Mouse (Mus musculus) ovary, postnatal 14 days (tissue): ENCODE measurements around the gene Sp6.

Experiments used
- DNase-seq: peaks from one replicate; pipeline ENCODE4 v3.0.0; 2022; ENCODE audit warnings: low spot score

Gene Sp6

DNA sequence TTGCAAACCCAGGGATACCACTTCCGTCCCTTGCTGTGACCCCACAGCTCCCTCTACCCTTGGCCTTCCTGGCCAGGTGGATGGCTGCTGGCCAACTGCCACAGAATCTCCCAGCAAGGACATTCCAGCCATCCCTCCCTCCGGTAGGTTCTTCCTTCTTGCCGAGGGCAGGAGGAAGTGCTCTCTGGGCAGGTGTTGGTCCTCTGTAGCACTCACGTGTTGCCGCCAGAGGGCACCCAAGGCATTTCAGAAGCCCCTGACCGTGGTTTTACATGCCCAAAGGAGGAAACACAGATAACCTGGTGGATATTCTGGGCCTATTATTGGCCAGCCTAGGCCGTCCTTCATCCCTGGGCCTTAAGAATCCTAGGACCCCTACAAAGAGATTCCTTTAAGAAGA lies 30.8 kb upstream of the Sp6 start:
- peak; percentile 72 for DNase-seq

DNA sequence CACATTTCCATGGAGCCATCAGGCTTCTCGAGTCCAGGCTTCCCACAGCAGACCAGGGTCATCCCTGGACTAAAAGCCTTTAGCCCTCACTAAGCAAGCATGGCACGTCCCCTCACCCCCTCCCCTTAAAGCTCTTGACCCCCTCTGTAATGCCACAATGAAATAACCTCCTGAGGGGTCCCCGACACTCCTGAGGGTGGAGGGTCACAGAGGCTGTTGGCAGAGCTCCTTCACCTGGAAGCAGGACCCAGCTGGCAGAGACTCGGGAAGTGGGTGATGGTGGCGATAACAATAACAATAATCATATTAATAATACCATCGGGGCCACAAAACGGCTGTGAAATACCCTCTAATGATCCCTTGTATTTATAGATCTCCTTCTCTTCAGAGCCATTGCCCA lies 30.3 kb upstream of the Sp6 start, which contains the start of gene Sp2:
Gene Sp2, minus strand, starts transcription at position 101 of the 400 bp plus-strand sequence.
- no peak for DNase-seq

DNA sequence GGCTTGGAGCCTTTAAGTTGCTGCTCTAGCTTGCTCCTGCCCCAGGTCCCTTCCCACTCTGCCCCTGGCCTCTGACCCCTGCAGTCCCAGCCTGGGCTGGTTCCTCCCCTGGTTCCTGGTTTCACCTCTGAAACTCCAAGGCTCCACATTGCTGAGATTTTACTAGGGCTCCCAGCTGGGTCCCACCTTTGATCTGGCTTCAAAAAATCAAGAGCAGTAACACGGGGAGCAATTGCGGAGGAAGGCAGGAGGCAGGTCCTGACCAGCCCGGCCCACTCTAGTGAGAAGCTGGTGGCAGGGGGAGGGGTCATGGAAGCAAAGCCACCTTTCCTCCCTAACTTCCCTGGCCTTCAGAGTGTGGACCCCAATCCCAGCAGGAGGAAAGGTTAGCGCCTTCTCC lies 28.3 kb upstream of the Sp6 start:
- DNase-seq = no peak

DNA sequence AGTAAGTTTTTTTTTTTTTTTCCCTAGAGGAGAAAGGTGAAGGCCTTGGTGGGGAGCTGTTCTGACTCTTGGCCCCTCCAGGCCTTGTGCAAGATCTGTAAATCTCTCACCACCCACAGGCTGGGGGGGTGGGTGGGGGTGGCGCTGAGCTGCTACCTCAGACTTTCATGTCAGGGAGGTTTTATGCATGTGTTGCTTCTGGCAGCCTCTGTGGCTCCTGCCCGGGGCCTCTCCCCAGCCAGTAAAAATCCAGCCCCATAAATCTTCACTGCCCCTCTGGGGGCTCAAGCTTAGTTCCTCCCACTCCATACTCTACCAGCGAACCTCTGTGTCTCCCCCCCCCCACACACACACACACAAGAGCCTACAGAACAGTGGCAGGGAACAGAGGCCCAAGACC lies 26.7 kb upstream of the Sp6 start:
- DNase-seq = no peak

DNA sequence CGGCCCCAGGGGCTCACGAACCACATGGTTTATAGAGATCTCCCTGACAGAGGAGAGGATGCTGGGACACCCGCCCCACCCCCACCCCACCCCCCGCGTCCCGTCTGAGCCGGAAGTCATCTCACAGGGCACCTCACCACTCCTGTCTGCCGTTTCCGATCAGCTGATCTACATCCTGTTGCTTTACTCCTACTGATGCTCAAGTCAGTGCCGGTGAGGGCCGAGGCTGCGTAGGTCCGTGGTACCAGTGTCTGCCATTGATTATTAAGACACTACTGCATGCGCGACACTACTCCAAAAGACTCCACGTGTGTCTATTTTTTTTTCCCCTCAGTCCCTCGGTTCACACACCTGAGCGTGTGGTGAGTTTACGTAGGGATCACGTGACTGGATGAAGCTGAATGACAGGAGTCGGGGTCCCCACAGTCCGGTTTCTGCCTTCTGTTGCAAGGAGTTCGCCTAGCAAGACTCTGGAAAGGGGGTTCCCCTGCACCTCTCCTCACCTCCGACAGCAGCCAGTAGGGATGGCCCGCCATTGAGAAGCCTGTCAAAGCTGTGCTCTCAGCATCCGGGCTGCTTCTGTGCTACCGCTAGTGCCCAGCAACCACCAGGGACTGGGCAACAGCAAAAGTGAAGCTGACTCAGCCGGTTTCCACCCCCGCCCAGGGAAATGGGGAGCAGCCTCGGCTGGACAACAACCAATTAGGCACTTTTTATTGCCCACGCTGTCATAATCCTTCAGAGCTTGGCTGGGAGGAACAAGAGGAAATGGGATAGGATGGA lies 25.1 kb upstream of the Sp6 start:
- no peak for DNase-seq

DNA sequence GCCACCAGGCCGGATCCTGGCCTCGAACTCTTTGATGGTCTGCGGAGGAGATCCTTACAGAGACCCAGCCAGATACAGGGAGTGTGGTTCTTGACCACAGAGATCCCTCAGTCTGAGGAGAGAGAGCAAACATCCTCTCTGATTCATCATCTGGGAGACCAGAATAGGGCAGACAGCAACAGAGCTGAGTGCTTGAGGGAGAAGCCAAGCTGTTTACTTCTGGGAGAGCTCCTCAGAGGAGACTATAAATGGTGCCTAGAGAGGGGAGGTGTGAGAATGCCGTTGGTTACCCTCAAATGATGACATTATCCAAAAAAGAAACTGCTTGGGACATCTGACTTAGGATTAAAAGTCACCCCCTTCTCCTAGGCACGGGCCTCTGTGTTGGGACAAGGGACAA lies 21.7 kb upstream of the Sp6 start:
- DNase-seq = no peak

DNA sequence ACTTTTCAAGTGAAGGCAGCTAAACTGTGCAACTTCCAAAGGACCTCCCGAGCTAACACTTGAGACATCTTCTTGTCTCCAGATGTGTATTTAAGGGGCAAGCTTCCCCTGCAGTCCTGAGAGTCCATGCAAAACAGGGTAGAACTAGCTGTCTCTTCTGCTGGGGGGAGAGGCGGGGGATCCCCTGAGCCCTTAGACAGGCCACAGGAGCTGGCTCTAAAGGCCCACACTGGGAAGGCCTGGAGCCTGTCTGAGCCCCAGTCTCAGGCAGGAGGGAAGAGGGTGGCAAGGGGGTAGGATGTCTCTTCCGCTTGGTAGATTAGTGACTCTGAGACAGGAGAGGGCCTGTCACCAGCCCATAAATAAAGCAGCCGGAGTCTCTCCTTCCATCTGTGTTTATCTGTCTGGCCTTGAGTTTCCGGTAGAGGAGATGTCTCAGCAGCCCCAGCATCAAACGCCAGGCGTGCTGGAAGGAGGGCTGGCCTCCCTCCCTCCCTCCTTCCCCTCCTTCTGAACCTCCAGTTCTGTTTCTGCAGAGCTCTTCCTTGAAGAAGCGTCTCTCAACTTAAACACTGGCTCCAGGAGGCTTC lies 20.4 kb upstream of the Sp6 start:
- DNase-seq = no peak

DNA sequence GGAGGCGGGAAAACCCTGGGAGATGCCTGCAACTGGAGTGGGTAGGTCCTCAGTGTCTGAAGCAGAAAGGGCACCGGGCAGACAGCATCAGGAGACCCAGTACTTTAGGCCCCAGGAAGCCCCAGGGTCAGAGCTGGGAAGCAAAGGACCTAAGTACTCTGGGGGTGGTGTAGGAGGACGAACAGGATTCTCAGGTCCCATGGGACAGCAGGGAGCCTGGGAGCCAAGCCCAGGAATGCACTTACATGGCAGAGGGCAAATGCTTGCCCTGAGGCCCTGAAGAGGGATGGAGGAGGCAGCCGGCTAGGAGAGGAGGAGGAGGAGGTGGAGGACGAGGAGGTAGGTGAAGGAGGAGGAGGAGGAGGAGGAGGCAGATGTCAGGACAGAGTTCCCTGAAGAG lies 18.2 kb upstream of the Sp6 start:
- no peak for DNase-seq

DNA sequence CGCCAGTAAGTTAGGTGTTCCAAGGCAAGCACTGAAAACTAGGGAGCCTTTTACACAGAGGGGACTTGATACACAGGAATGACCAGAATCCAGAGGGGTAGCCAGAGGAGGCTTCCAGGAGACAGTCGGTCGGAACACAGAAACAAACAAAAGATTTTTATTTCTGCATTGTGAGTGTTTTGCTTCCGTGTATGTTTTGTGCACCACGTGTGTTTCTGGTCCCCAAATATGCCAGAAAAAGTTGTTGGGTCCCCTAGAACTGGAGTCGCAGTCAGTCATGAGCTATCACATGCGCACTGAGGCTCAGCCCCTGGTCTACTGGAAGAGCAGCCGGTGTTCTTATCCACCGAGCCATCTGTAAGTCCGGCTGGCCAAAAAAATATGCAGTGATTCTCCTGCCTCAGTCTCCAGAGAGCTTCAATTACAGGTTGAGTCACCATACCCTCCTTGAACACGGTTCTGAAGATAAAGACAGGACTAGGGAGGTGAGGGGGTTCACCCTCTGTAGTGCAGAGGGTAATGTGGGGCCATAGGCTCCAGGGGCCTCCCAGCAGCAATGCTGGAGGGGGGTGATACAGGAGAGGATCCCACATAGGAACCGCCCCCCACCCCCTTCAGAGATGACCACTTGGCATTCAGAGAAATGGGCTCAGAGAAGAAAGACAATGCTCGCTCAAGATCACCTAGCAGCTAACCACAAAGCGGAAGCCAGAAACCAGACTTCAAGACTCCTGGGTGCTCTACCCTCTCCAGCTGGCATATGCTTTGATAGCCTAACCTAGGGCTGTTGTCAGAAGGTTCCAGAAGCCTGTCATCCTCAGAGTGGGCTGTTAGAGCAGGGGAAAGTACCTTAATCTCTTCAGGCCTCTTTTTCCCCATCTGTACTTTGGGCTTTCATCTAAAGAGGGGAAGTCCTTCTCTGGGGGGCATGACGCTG lies 17.1 kb upstream of the Sp6 start:
- no peak for DNase-seq

DNA sequence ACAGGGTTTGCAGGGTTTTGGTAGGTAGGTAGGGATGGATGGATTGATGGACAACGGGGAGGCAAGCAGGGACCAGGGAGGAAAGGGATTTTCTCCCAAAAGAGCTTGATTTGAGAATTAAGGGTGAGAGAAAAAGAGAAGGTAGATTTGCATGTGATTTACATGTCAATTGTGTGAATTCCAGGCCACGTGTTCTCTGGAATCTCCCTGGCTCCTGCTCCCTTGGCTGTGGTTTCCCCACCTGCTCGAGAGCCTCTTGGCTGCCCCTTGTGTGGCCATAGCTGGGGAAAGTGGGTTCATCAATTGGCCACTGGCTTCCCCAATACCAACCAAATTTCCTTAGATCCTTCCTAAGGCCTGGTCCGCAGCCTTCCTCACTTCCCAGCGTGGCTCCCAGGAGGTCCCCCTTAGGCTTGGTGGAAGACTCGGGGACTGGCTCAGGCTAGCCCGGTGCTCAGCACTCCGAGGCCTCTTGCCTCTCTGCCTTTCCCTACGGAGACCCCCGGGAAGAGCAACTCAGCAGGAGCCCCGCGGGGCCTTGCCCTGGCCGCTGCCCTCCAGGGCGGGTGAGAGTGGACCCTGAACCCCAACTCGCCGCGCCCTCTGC lies 16.3 kb upstream of the Sp6 start:
- no peak for DNase-seq

DNA sequence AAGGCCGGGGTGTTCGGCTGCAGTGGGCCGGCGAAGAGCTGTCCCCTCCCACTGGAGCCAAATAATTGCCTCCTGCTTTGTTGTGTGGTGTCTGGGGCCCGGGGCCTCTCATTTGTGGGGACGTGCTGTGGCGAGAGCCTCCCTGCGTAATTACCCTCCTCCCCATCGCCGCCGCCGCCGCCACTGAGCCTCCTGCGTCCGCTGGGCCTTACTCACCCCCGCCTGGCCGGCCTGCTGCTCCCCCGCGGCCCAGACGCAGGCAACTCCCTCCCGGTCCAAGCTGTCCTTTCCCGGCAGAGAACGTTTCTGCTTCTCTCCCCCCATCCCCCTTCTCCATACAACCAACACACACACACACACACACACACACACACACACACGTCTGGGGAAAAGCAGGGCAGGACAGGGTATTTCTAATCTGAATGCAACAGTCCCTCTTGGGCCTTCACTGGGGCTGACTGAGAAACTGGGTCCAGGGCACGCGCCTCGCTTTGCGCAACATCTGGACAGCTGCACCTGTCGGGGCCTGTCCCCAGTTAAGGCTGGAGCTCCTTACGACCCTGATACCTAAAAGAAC lies 15.7 kb upstream of the Sp6 start:
- no peak for DNase-seq

DNA sequence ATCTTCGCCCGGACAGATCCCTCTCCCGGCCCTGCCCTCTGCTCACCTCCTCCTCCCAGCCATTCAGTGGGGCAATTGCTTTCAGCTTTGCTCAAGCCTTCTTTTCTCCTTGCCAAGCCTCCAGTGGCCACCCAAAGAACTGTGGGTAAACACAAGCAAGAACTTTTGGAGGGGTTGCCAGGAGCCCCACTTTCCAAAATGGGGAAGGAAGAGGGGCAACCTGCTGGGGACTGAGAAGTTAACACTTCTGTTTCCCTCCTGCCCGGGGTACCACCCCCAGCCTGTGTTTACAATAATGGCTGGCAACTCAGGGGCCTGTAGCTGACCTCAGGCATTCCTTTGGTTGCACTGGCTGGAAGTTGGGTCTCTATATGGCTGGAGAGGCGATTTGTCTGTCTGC lies 10.0 kb upstream of the Sp6 start:
- DNase-seq = no peak

DNA sequence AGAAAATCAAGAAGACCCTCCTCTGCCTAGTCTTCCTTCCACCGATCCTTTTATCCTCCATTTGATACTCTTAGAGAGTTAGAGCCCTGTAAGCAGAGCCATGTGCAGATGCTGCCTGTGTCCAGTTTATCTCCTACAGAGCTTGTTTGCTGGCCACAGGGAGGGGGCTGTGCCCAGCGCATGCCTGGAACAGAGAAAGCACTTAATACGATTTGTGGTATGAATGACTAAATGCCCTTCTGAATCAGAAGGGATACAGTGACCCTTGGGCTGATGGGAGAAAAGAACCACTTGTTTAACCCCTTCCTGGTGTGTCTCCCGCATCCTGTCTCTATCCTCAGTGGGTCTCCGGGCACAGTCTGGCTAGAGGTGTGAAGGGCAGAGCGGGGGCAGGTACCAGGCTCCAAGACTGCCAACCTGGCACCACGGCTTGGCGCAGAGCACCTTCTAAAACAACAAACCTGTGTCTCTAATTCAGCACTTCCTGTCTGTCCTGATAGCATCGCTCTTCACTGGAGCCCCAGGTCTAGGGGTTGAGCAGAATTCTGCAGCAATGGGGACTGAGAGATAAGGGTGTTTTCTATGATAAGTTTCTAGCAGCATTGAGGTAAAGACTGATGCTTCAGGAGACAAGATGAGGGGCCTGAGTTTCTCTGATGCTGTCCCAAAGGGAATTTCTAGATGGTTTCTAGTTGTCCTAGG lies 6.0 kb upstream of the Sp6 start:
- no peak for DNase-seq

DNA sequence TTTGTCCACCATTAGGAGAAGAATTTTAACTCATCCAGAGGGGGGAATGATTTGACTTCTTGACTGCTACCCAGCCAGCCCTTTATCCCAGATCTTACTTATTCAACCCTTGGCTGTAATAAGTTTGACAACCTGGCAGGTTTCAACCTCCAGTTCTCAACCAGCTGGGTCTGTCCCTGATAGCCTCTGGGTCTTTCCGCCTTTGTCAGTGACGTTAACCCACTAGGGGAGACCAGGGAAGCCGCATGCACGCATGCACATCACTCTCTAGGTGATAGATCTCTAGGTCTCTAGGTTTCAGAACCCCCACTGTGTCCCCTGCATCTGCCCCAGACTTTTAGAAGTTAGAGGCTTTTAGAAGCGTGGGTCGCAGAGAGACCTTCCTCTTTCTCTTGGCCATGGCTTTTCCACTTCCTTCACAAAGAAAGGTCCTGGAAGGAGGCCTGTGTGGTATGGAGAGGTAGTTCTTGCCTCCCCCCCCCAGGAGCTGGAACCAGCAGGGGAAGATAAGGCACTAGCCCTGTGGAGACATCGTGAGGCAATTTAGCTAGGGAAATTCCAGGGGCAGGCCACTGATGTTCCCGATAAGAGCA lies 3.9 kb upstream of the Sp6 start:
- no peak for DNase-seq

DNA sequence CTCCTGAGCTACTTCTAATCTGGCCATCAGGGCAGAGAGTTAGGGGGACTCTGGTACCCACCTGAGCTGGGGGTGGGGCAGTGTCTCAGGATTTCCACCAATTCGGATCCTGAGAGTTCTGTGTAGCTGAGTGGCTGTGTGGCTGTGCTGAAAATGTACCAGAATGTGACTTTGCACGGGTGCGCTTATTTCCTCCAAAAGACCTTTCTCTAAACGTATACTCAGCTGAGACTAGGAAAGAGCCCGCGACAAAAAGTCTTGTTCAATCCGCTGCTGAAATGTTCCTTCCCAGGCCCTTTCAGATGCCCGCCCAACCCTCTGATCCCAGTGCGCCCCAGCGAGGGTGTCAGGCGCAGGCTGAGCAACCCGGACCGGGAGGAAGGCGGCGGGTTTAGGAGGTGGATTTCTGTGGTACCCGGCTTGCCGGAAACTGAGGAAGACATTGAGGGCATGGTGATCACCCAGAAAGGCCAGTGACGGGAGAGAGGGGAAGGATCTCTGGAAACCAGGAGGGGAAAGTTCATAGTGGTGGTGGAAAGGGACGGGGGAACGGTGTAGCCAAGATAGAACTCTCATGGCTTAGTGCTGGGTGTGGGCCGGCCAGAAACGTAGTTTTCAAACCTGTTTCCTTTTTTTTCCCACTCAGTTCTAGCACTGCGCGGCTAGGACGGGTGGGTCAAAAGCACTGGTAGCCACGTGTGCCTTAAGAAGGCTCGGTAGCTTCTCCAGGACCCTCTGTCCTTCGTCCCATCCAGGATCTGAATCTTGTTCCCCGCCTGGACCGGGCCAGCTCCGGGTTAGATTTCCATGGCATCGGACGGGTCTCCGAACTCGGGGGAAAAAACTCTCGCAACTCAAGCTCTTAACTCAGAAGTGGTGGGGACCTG lies 4.7 kb downstream of the Sp6 start:
- DNase-seq = no peak

DNA sequence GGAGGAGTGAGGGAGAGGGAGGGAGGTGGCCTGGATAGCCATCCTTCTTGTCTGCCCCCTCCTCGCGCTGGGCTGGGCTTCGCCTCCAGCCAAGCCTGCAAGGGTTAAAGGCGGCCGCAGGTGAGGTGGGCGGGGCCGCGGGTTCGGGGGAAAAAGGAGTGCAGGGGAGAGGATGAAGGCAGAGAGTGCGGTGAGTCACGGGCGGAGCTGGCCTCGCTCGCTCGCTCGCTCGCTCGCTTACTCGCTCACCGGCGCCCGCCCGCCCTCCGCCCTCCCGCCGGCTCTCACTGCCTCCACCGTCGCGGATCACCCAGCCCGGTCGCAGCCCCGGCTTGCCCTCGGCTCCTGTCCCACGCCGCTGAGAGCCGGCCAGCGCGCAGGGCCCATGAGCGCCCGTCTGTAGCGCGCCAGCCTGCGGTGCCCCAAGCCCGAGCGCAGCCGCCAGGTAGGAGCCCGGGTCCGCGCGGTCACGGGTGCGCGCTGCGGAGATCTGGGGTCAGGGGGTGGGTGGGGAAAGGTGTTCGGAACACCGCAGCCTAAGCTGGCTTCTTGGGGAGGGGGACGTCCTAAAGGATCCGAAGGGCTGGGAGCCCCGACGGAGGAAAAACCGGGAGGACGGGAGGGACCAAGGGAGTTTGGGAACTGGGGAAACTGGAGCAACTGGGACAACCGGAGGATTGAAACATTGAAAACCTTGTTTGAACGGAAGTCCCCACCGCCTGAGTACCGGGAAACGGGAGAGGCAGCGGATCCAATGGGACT lies 5.6 kb downstream of the Sp6 start:
- DNase-seq = no peak

DNA sequence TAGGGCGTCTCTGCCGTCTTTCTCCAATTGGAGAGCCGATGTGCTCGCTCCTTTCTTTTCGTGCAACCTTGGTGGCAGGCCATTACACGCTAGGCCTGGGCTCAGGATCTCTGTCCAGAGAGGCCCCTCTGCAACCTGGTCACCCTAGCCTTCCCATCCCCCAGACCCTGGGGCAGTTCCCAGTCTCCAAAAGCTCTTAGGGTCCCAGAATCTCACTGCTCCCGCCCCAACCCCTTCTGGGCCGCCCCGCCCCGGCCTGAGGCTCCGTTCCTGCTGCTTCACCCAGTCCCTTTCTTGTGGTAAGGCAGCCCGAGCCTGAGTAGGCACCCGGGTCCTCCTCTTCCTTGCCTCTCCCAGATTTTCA lies 6.1 kb downstream of the Sp6 start:
- DNase-seq = no peak

DNA sequence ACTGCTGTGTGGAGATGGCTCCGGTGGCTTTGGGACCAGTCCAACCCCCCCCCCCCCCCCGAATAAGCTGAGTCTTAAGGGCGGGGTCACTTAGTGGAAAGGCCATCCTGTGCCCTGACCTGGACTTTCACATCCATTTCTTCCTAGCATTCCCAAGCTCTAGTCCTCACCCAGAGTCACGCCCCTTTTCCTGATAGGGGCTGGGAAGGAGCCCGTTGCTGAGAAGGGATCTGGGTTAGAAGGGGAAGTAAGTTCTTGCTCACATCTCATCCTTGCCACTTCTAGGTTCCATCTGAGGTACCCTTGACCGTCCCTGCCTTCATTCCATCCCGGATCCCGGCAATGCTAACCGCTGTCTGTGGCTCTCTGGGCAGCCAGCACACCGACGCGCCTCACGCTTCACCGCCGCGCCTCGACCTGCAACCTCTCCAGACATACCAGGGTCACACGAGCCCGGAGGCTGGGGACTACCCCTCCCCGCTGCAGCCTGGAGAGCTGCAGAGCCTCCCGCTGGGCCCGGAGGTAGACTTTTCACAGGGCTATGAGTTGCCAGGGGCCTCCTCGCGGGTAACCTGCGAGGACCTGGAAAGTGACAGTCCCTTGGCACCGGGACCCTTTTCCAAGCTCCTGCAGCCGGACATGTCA lies 8.0 kb downstream of the Sp6 start:
- no peak for DNase-seq
